Mouse (Mus musculus) urinary bladder, adult 18-20 months (tissue): ENCODE measurements at regions not wholly inside any gene's neighbourhood (a gene's known extent, or its start where the extent isn't known, plus 50 kb on each side); places are given as distances from the start of the nearest gene placed in this dataset.
A peak's percentile ranks its signal among the peaks of the same experiment; 100 is the strongest.

Source experiments
- DNase-seq, 2 experiments: peaks; one replicate each; pipeline ENCODE4 v3.0.0; 2022; ENCODE audit warnings: low spot score in 2 of 2, mixed read lengths in 2 of 2

DNA sequence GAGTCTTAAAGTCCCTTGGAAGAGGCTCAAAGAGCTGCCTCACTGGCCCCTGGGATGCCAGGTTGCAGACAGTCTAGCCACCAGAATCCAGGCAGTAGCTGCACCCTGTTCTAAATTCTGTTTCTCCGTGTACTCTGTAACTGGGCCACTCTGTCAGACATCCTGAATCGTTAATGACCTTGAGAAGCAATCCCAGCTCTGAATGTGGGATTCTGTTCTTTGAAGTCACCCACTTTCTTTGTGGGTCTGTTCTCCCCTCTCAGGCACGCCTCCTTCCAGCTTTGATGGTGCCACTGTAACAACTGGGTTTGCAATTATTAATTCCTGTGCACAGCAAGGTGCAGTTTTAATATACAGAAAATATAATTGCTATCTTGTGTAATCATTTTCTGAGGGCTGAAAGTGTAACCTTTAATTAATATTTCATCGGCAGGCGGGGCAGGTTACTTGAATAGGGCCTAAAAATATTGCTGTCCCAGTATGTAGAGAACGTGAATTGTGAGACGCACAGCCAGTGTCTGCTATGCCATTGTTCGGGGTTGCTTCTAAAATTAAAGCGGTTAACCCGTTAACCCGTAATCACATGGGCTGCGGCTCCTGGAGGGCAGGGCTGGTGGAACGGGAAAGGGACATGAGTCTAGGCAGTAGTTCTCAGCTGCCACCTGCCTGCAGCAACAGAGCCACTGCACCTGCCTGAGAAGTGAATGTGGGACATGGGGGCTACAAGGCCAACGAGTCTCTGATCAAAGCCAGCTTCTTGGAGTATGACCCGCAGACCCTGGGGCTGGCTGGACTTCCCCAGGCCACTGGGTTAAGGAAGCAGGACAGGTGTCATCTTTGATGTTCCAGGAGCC is 64.3 kb upstream of the Id2 start:
- no peak for DNase-seq

DNA sequence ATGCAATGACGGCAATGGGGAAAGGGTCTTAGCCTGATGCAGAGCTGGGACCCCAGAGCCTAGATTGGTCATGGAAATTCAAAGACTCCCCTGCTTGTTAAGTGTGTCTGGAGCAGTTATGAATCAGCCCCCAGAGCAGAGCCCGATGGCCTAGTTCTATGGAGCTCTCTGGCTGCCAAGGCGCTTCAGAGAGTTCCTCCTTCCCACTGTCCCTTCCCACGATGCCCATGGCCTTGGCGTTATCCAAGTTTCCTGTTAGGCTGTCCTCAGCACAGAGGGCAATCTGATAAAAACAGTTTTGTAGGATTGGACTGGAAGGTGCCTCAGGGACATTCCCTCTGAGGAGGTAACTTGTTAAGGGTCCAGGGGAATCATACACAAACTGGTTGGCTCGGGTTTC is 62.2 kb upstream of the Id2 start:
- DNase-seq = no peak

- no peak for DNase-seq
Measured at GRCm38 (mm10) chr12:25157238-25157637, 60.3 kb upstream of the Id2 start.

GRCm38 (mm10) chr12:25155396-25155795 is 58.5 kb upstream of the Id2 start:
- DNase-seq = peak in 1 of 2 experiments; percentile 29

DNA sequence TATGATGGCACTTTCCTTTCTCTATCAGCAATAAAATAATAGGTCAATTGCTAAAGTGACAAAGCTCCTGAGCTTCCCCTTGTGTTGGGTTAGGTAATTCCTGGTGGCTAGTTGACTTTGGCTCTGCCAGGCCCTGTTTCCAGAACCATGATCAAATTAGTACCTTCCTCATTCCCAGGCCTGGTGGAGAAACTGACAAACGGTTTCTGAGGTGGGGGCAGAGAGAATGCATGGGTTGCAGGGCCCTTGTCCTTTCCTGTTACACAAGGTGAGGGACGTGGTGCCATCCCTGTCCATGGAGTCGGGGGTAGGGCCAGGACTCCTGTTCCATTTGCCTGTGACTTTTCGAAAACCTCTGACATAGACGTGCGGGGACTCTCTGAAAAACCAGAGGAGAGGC is 51.2 kb upstream of the Id2 start:
- DNase-seq = no peak
